Mouse (Mus musculus): ENCODE data around the gene Lrrc8e. TPM values are rescaled to one million over a fixed set of nuclear protein-coding genes. Genes with fewer than 3 reads are reported as not detected.

Lrrc8e gene
- polyA plus RNA-seq, 1 experiment from 2014 or later: 0.18 TPM

- H3K27ac ChIP-seq: peak overlapping the region; percentile 75; the same call in 1 of the 2 replicates
- H3K36me3 ChIP-seq: peaks cover 76% of the 10 kb centered on the region
- no peak for ATAC-seq
- no peak overlapping the region for H3K4me3 ChIP-seq
- 82% methylated on average over 4 of the region's 4 CpGs for WGBS (ENCODE audit: insufficient replicate concordance)
- H3K9me3 ChIP-seq (replicated peaks): no peaks in the 10 kb centered on the region
- peak overlapping the region; percentile 99 for H3K4me2 ChIP-seq
- no peaks in the 10 kb centered on the region for H3K27me3 ChIP-seq (replicated peaks)
- 0 out of 2 replicates have a peak overlapping the region, but pooled peaks have one; percentile 19 for H3K9ac ChIP-seq
- H3K4me1 ChIP-seq: peaks cover 22% of the 10 kb centered on the region
Measured at GRCm38 (mm10) chr8:4259805-4260170, 33.2 kb downstream of the Lrrc8e start.

GRCm38 (mm10) chr8:4263105-4263791 is 36.6 kb downstream of the Lrrc8e start:
- no peak for ATAC-seq
- Histone ChIP-seq H3K4me3 (no peak overlapping the region), H3K36me3 (peaks cover 88% of the 10 kb centered on the region), H3K27ac (no peak overlapping the region), H3K4me1 (peaks cover 18% of the 10 kb centered on the region), H3K27me3 (replicated peaks) (no peaks in the 10 kb centered on the region), H3K9ac (no peak overlapping the region), H3K9me3 (replicated peaks) (no peaks in the 10 kb centered on the region), H3K4me2 (no peak overlapping the region)
- WGBS (ENCODE audit: insufficient replicate concordance): 73% methylated on average over 8 of the region's 8 CpGs

GRCm38 (mm10) chr8:4265160-4265914 is 38.7 kb downstream of the Lrrc8e start:
- Histone ChIP-seq H3K4me2 (no peak overlapping the region), H3K4me3 (no peak overlapping the region), H3K27me3 (replicated peaks) (no peaks in the 10 kb centered on the region), H3K9me3 (replicated peaks) (no peaks in the 10 kb centered on the region), H3K4me1 (no peaks in the 10 kb centered on the region), H3K36me3 (peaks cover 100% of the 10 kb centered on the region), H3K27ac (no peak overlapping the region), H3K9ac (no peak overlapping the region)
- WGBS (ENCODE audit: insufficient replicate concordance): 84% methylated on average over 15 of the region's 15 CpGs
- no peak for ATAC-seq

GRCm38 (mm10) chr8:4267627-4268026 is 41.0 kb downstream of the Lrrc8e start:
- 84% methylated on average over 15 of the region's 15 CpGs for WGBS (ENCODE audit: insufficient replicate concordance)
- no peak overlapping the region for H3K9ac ChIP-seq
- H3K36me3 ChIP-seq: peaks cover 100% of the 10 kb centered on the region
- no peak overlapping the region for H3K4me3 ChIP-seq
- no peaks in the 10 kb centered on the region for H3K9me3 ChIP-seq (replicated peaks)
- no peaks in the 10 kb centered on the region for H3K27me3 ChIP-seq (replicated peaks)
- no peak overlapping the region for H3K27ac ChIP-seq
- peak; percentile 63; the same call in 1 of the 2 replicates for ATAC-seq
- no peaks in the 10 kb centered on the region for H3K4me1 ChIP-seq
- H3K4me2 ChIP-seq: no peak overlapping the region

- H3K27ac ChIP-seq: no peak overlapping the region
- H3K9ac ChIP-seq: no peak overlapping the region
- H3K4me3 ChIP-seq: no peak overlapping the region
- H3K9me3 ChIP-seq (replicated peaks): no peaks in the 10 kb centered on the region
- peaks cover 13% of the 10 kb centered on the region for H3K4me1 ChIP-seq
- H3K27me3 ChIP-seq (replicated peaks): no peaks in the 10 kb centered on the region
- ATAC-seq: no peak
- no peak overlapping the region for H3K4me2 ChIP-seq
- H3K36me3 ChIP-seq: peaks cover 96% of the 10 kb centered on the region
- WGBS (ENCODE audit: insufficient replicate concordance): 85% methylated on average over 6 of the region's 6 CpGs
Measured at GRCm38 (mm10) chr8:4269609-4270008, 43.0 kb downstream of the Lrrc8e start.

GRCm38 (mm10) chr8:4275275-4276110 is 48.9 kb downstream of the Lrrc8e start, which contains the start of gene Timm44:
Timm44 (minus strand) TSS chr8:4275913.
- Histone ChIP-seq H3K9ac (peak within 1 kb of the TSS; percentile 85), H3K27ac (peak within 1 kb of the TSS; percentile 70), H3K4me2 (peak within 1 kb of the TSS; percentile 86), H3K4me3 (peak within 1 kb of the TSS; percentile 88), H3K4me1 (peaks cover 28% of the 10 kb centered on the region), H3K9me3 (replicated peaks) (no peaks in the 10 kb centered on the region), H3K36me3 (peaks cover 37% of the 10 kb centered on the region), H3K27me3 (replicated peaks) (no peaks in the 10 kb centered on the region)
- under 1% methylated on average over 39 of the region's 39 CpGs for WGBS (ENCODE audit: insufficient replicate concordance)
- ATAC-seq: peak; percentile 96

GRCm38 (mm10) chr8:4276111-4276465 is 49.5 kb downstream of the Lrrc8e start:
- peak; percentile 62; the same call in 1 of the 2 replicates for ATAC-seq
- no peaks in the 10 kb centered on the region for H3K27me3 ChIP-seq (replicated peaks)
- peaks cover 28% of the 10 kb centered on the region for H3K4me1 ChIP-seq
- WGBS (ENCODE audit: insufficient replicate concordance): 21% methylated on average over 9 of the region's 9 CpGs
- peak overlapping the region; percentile 85 for H3K9ac ChIP-seq
- peak overlapping the region; percentile 70 for H3K27ac ChIP-seq
- peak overlapping the region; percentile 88 for H3K4me3 ChIP-seq
- no peaks in the 10 kb centered on the region for H3K9me3 ChIP-seq (replicated peaks)
- peaks cover 31% of the 10 kb centered on the region for H3K36me3 ChIP-seq
- H3K4me2 ChIP-seq: peak overlapping the region; percentile 86

Other genes starting within 250 kb of the Lrrc8e start
- gene Cd209f, start 121.0 kb upstream of the Lrrc8e start, polyA plus RNA-seq (2016; fragmentation: Nextera tagmentation; extraction: Ambion mirVana): not detected in 2 replicates
- gene Cd209g, start 92.7 kb upstream of the Lrrc8e start, polyA plus RNA-seq (2016; fragmentation: Nextera tagmentation; extraction: Ambion mirVana): not detected in 2 replicates
- gene Evi5l, start 60.3 kb upstream of the Lrrc8e start, polyA plus RNA-seq (2016; fragmentation: Nextera tagmentation; extraction: Ambion mirVana): 8.0 and 8.6 TPM in 2 replicates
- gene Prr36, start 9.4 kb upstream of the Lrrc8e start, polyA plus RNA-seq (2016; fragmentation: Nextera tagmentation; extraction: Ambion mirVana): 0.25 and 0.43 TPM in 2 replicates
- gene Map2k7, start 11.9 kb downstream of the Lrrc8e start, polyA plus RNA-seq (2016; fragmentation: Nextera tagmentation; extraction: Ambion mirVana): 18.0 and 21.1 TPM in 2 replicates
- gene Gm49320, start 12.0 kb downstream of the Lrrc8e start, polyA plus RNA-seq (2016; fragmentation: Nextera tagmentation; extraction: Ambion mirVana): 0.18 and 0.43 TPM in 2 replicates
- gene Tgfbr3l, start 21.4 kb downstream of the Lrrc8e start, polyA plus RNA-seq (2016; fragmentation: Nextera tagmentation; extraction: Ambion mirVana): 1.3 and 1.4 TPM in 2 replicates
- 26.3 and 27.2 TPM in 2 replicates for gene Snapc2, start 26.3 kb downstream of the Lrrc8e start, polyA plus RNA-seq (2016; fragmentation: Nextera tagmentation; extraction: Ambion mirVana)
- gene Ctxn1, start 32.4 kb downstream of the Lrrc8e start, polyA plus RNA-seq (2016; fragmentation: Nextera tagmentation; extraction: Ambion mirVana): 5.5 and 7.1 TPM in 2 replicates
- gene Timm44, start 49.1 kb downstream of the Lrrc8e start, polyA plus RNA-seq (2016; fragmentation: Nextera tagmentation; extraction: Ambion mirVana): 53.0 and 54.4 TPM in 2 replicates
- gene Ccl25, start 98.4 kb downstream of the Lrrc8e start, polyA plus RNA-seq (2016; fragmentation: Nextera tagmentation; extraction: Ambion mirVana): 9.6 and 10.9 TPM in 2 replicates
- gene Elavl1, start 98.6 kb downstream of the Lrrc8e start, polyA plus RNA-seq (2016; fragmentation: Nextera tagmentation; extraction: Ambion mirVana): 211 and 215 TPM in 2 replicates